Mouse (Mus musculus) heart, embryonic 14.5 days (tissue): Measurements from ENCODE around the gene Kcnk5. TPM values are rescaled to one million over a fixed set of nuclear protein-coding genes. Genes with fewer than 3 reads are reported as not detected.

ENCODE experiments used
- ATAC-seq: fragments of 200-750 bp; cut with Nextera tagmentation; 2 replicates; pipeline ENCODE4 v1.8.0; 2017; ENCODE audit warnings: low read depth, moderate TSS enrichment; ENCODE audit not compliant: insufficient number of reproducible peaks, insufficient read depth, low FRiP score
- H3K27ac ChIP-seq, 2 experiments: fragments of 200-500 bp in 1 of 2; fragments of 300-500 bp in 1 of 2; sonication (generic) in 1 of 2; replicated peaks in 1 of 2; 2 replicates each; pipeline ENCODE4 v1.5.1; 2012 to 2014; ENCODE audit warnings: low read depth in 2 of 2, low read length in 2 of 2, control low read depth in 1 of 2, mild to moderate bottlenecking in 1 of 2, mixed read lengths in 1 of 2; ENCODE audit not compliant: control insufficient read depth in 1 of 2, insufficient read depth in 1 of 2
- H3K27me3 ChIP-seq: fragments of 300-500 bp; sonication (generic); 2 replicates; pipeline ENCODE4 v1.6.1; 2014; ENCODE audit warnings: mild to moderate bottlenecking, low read length, control low read depth; ENCODE audit not compliant: control insufficient read depth, insufficient read depth
- H3K36me3 ChIP-seq: fragments of 300-500 bp; sonication (generic); 2 replicates; pipeline ENCODE4 v1.6.1; 2014; ENCODE audit warnings: mild to moderate bottlenecking, control low read depth, low read length, mixed read lengths; ENCODE audit not compliant: control insufficient read depth, insufficient read depth
- H3K4me1 ChIP-seq, 2 experiments: fragments of 200-500 bp in 1 of 2; fragments of 300-500 bp in 1 of 2; sonication (generic) in 1 of 2; 2 replicates each; pipeline ENCODE4 v1.6.1; 2012 to 2014; ENCODE audit warnings: low read length in 2 of 2, control low read depth in 1 of 2, mixed read lengths in 1 of 2; ENCODE audit not compliant: control insufficient read depth in 2 of 2, insufficient read depth in 2 of 2
- H3K4me2 ChIP-seq: fragments of 300-500 bp; sonication (generic); 2 replicates; pipeline ENCODE4 v1.6.1; 2014; ENCODE audit warnings: mild to moderate bottlenecking, low read length
- H3K4me3 ChIP-seq, 2 experiments: fragments of 200-500 bp in 1 of 2; fragments of 300-500 bp in 1 of 2; sonication (generic) in 1 of 2; 2 replicates each; pipeline ENCODE4 v1.5.1; 2012 to 2014; ENCODE audit warnings: low read length in 2 of 2, mild to moderate bottlenecking in 2 of 2, control low read depth in 1 of 2, low read depth in 1 of 2, moderate library complexity in 1 of 2; ENCODE audit not compliant: control insufficient read depth in 1 of 2, insufficient read depth in 1 of 2
- H3K9ac ChIP-seq: fragments of 300-500 bp; sonication (generic); 2 replicates; pipeline ENCODE4 v1.6.1; 2014; ENCODE audit warnings: mild to moderate bottlenecking, low read length
- H3K9me3 ChIP-seq: fragments of 300-500 bp; sonication (generic); 2 replicates; pipeline ENCODE4 v1.6.1; 2016; ENCODE audit warnings: low read length, control low read depth; ENCODE audit not compliant: control insufficient read depth
- WGBS: fragments of 180-500 bp; shearing (Covaris S2); extraction: QIAGEN DNeasy Blood & Tissue Kit; methylation state at CpG from one replicate; pipeline ENCODE4 v1.1.7; 2014; 5-methylcytosine and 5-hydroxymethylcytosine counted together
- polyA plus RNA-seq: library from polyadenylated mRNA; unstranded; fragments of >200 nt; fragmentation: Nextera tagmentation; extraction: Ambion mirVana; gene quantifications from 2 replicates; pipeline ENCODE4 v1.2.1, GENCODE M21; 2014

Kcnk5 gene
- polyA plus RNA-seq, 1 experiment from 2014 or later, result 1.8 TPM

- Histone ChIP-seq H3K9me3 (no peaks in the 10 kb centered on the region), H3K4me3 (no peak within 1 kb of the TSS), H3K27me3 (no peaks in the 10 kb centered on the region), H3K9ac (no peak within 1 kb of the TSS), H3K27ac (no peak within 1 kb of the TSS), H3K4me1 (0 out of 4 replicates have a peak, but pooled peaks cover 0 to 3% of the 10 kb centered on the region in 2 experiments), H3K36me3 (no peaks in the 10 kb centered on the region), H3K4me2 (no peak within 1 kb of the TSS)
- 64% methylated on average over 16 of the region's 16 CpGs for WGBS
- ATAC-seq, result no peak
Observed at GRCm38 (mm10) chr14:20138484-20139355, 42.9 kb downstream of the Kcnk5 start, which contains the start of gene Saysd1. TSS of gene Saysd1 (minus strand) at chr14:20138534.

- no peak overlapping the region for H3K4me3 ChIP-seq
- 84% methylated on average over 10 of the region's 10 CpGs for WGBS
- no peaks in the 10 kb centered on the region for H3K9me3 ChIP-seq
- H3K27me3 ChIP-seq, result no peaks in the 10 kb centered on the region
- H3K4me2 ChIP-seq, result no peak overlapping the region
- no peaks in the 10 kb centered on the region for H3K4me1 ChIP-seq
- H3K9ac ChIP-seq, result no peak overlapping the region
- no peaks in the 10 kb centered on the region for H3K36me3 ChIP-seq
- ATAC-seq, result no peak
- no peak overlapping the region for H3K27ac ChIP-seq
Observed at GRCm38 (mm10) chr14:20134965-20135671, 46.5 kb downstream of the Kcnk5 start.

GRCm38 (mm10) chr14:20128162-20128561 is 53.4 kb downstream of the Kcnk5 start:
- WGBS, result 85% methylated on average over 6 of the region's 6 CpGs
- ATAC-seq, result no peak
- H3K9ac ChIP-seq, result no peak overlapping the region
- H3K9me3 ChIP-seq, result no peaks in the 10 kb centered on the region
- no peaks in the 10 kb centered on the region for H3K36me3 ChIP-seq
- no peak overlapping the region for H3K4me2 ChIP-seq
- H3K27me3 ChIP-seq, result no peaks in the 10 kb centered on the region
- no peak overlapping the region for H3K27ac ChIP-seq
- H3K4me1 ChIP-seq, result no peaks in the 10 kb centered on the region
- no peak overlapping the region for H3K4me3 ChIP-seq

GRCm38 (mm10) chr14:20127406-20128087 is 54.1 kb downstream of the Kcnk5 start:
- Histone ChIP-seq H3K27ac (no peak overlapping the region), H3K27me3 (no peaks in the 10 kb centered on the region), H3K4me3 (no peak overlapping the region), H3K9me3 (no peaks in the 10 kb centered on the region), H3K36me3 (no peaks in the 10 kb centered on the region), H3K9ac (no peak overlapping the region), H3K4me2 (no peak overlapping the region), H3K4me1 (no peaks in the 10 kb centered on the region)
- no peak for ATAC-seq
- WGBS, result 74% methylated on average over 15 of the region's 15 CpGs

- Histone ChIP-seq H3K27ac (no peak overlapping the region), H3K4me1 (peaks cover 0 to 6% of the 10 kb centered on the region in 2 experiments; a peak in 2 of 4 replicates), H3K27me3 (no peaks in the 10 kb centered on the region), H3K4me3 (no peak overlapping the region), H3K36me3 (no peaks in the 10 kb centered on the region), H3K9ac (no peak overlapping the region), H3K4me2 (no peak overlapping the region), H3K9me3 (no peaks in the 10 kb centered on the region)
- no peak for ATAC-seq
- 60% methylated on average over 5 of the region's 5 CpGs for WGBS
Observed at GRCm38 (mm10) chr14:20120868-20121267, 60.7 kb downstream of the Kcnk5 start.

- H3K27ac ChIP-seq, result no peak overlapping the region
- H3K36me3 ChIP-seq, result no peaks in the 10 kb centered on the region
- ATAC-seq, result no peak
- H3K4me3 ChIP-seq, result no peak overlapping the region
- H3K27me3 ChIP-seq, result no peaks in the 10 kb centered on the region
- H3K4me2 ChIP-seq, result no peak overlapping the region
- peaks cover 0 to 6% of the 10 kb centered on the region in 2 experiments; a peak in 2 of 4 replicates for H3K4me1 ChIP-seq
- H3K9me3 ChIP-seq, result no peaks in the 10 kb centered on the region
- WGBS, result 92% methylated on average over 11 of the region's 11 CpGs
- H3K9ac ChIP-seq, result no peak overlapping the region
Observed at GRCm38 (mm10) chr14:20120012-20120411, 61.6 kb downstream of the Kcnk5 start.

DNA sequence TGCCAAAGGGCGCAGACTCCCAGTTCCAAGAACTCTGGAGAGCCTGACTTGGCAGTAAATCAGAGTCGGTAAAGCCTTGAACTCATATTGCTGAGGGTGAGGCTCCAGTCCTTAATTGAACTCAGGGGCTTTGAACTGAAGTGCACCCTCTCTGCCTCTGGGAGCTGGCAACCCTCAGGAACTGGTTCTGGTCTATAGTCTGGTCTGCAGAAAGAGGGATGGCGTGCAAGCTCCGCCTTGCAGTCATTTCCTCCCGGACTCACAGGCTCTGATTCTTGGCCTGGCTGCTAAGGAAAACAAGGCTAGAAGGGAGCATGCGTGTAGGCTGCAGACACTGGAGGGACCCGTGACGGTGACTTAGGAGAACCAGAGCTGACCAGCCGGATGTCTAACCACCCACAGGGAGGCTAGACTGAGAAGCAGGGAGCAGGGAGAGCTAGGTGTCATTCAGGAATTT is 65.4 kb downstream of the Kcnk5 start:
- H3K27me3 ChIP-seq, result 0 out of 2 replicates have a peak, but pooled peaks cover 5% of the 10 kb centered on the region
- no peak overlapping the region for H3K9ac ChIP-seq
- H3K4me3 ChIP-seq, result no peak overlapping the region
- H3K9me3 ChIP-seq, result peaks cover 4% of the 10 kb centered on the region; the same call in 1 of the 2 replicates
- ATAC-seq, result 0 out of 2 replicates have a peak, but pooled peaks have one; percentile 31
- H3K27ac ChIP-seq, result 0 out of 4 replicates have a peak overlapping the region, but pooled peaks of 1 of the 2 experiments have one; percentile 14
- H3K36me3 ChIP-seq, result no peaks in the 10 kb centered on the region
- H3K4me2 ChIP-seq, result no peak overlapping the region
- WGBS, result 40% methylated on average over 9 of the region's 9 CpGs
- H3K4me1 ChIP-seq, result peaks cover 0 to 6% of the 10 kb centered on the region in 2 experiments; a peak in 2 of 4 replicates
